Mouse (Mus musculus): ENCODE results near the gene Glrx2.

DNA sequence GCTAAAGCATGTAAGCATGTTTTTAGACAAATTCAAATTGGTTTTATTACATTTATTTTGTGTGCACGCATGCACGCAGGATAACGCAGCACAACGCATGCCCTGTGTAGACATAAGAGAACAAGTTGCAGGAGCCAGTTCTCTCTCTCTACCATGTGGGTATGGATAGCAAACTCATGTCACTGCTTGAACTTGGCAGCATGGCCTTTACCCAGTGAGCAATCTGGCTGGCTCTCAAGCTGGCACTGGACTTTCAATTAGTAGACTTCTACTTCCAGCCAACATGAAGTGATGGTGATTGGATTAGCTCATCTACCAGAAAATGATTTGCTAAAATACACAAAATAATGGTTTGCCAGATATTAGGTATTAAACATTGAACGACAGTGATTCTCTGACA is 35.0 kb upstream of the Glrx2 start:
- TF ChIP-seq CTCF (IDR thresholded peaks at IDR 0.05; ENCODE audit: insufficient read depth, low read length) (no peak), POLR2A (IDR thresholded peaks at IDR 0.05; ENCODE audit: borderline replicate concordance, extremely low read depth, low read depth, low read length) (no peak)
